ENCODE assay signal across 23 mouse cellular contexts in the genomic region with DNA sequence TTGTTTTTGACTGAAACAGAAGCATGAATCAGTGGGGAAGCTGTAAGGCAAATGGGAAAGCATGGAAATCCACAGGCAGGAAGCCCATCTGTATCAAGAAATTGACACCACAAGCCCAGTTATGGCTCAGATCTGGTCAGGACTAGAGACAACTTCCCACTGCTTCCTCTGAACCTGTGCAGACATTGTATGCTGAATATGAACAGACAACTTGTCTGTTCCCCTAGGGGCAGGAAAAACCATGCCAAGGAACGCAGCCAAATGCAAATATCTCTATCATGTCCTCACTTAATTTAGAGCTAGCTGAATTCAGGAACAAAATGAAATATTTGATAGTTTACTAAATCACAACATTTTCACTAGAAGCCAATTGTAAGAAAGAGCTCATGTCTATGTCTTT.
DNase-seq lines count a peak whose midpoint lies in the region; ATAC-seq and TF ChIP-seq lines count a peak whose summit lies in the region.
"Had no signal": no experiment of that assay in that cellular context is flagged by ENCODE, and none has a peak within 500 bp of the region (broad histone marks: within the 10 kb centered on the region; RNA-seq: fewer than 3 reads in every experiment).

No protein-coding gene starts in this region.

- no peak overlapping the region for H3K27ac ChIP-seq in embryonic facial prominence, embryonic 14.5 days (replicated peaks; ENCODE audit: low read depth, low read length)
- no peak overlapping the region for H3K27ac ChIP-seq in embryonic facial prominence, embryonic 10.5 days (replicated peaks)
- H3K27ac ChIP-seq in cerebellum, adult 2 months (ENCODE audit: insufficient read depth, low read length) = no peak overlapping the region
- H3K27ac ChIP-seq in liver, embryonic 12.5 days = no peak overlapping the region
- H3K27ac ChIP-seq: heart, adult 2 months; hindbrain, embryonic 15.5 days; intestine, embryonic 15.5 days; left cerebral cortex, adult 2 months; limb, embryonic 10.5 days had no signal

- 47% methylated on average over 1 of the region's 1 CpGs for WGBS in embryonic facial prominence, embryonic 14.5 days
- WGBS in embryonic facial prominence, embryonic 10.5 days = 71% methylated on average over 1 of the region's 1 CpGs
- WGBS in cerebellum, adult 2 months = 16% methylated on average over 1 of the region's 1 CpGs
- WGBS in liver, embryonic 12.5 days (ENCODE audit: insufficient replicate concordance) = 58% methylated on average over 1 of the region's 1 CpGs

- no peak for TF ChIP-seq CTCF in cerebellum, adult 2 months (IDR thresholded peaks at IDR 0.05; ENCODE audit: borderline replicate concordance, insufficient read depth, low read depth, low read length)

- H3K27me3 ChIP-seq in embryonic facial prominence, embryonic 14.5 days (replicated peaks; ENCODE audit: control insufficient read depth, insufficient read depth, low read length) = no peaks in the 10 kb centered on the region
- H3K27me3 ChIP-seq in embryonic facial prominence, embryonic 10.5 days (replicated peaks; ENCODE audit: low read depth, poor library complexity, severe bottlenecking) = no peaks in the 10 kb centered on the region
- H3K27me3 ChIP-seq in cerebellum, adult 2 months (ENCODE audit: control insufficient read depth, insufficient read depth, low read length) = no peaks in the 10 kb centered on the region
- no peaks in the 10 kb centered on the region for H3K27me3 ChIP-seq in liver, embryonic 12.5 days (replicated peaks)
- H3K27me3 ChIP-seq: hindbrain, embryonic 15.5 days; intestine, embryonic 15.5 days had no signal

- H3K4me2 ChIP-seq in embryonic facial prominence, embryonic 14.5 days (ENCODE audit: low read depth, low read length) = no peak overlapping the region
- H3K4me2 ChIP-seq in liver, embryonic 12.5 days = no peak overlapping the region
- H3K4me2 ChIP-seq: hindbrain, embryonic 15.5 days; intestine, embryonic 15.5 days; midbrain, embryonic 11.5 days had no signal

- intact Hi-C loops in left cerebral cortex, postnatal 4 days (cut with DNase I) = no loop called here
- intact Hi-C loops in left cerebral cortex, postnatal 25 days (cut with DNase I) = no loop called here

- H3K36me3 ChIP-seq in embryonic facial prominence, embryonic 14.5 days (ENCODE audit: control insufficient read depth, insufficient read depth, low read length) = no peaks in the 10 kb centered on the region
- H3K36me3 ChIP-seq in embryonic facial prominence, embryonic 10.5 days (replicated peaks) = no peaks in the 10 kb centered on the region
- H3K36me3 ChIP-seq in liver, embryonic 12.5 days = no peaks in the 10 kb centered on the region
- H3K36me3 ChIP-seq: hindbrain, embryonic 15.5 days; intestine, embryonic 15.5 days; limb, embryonic 10.5 days had no signal

- no peak for ATAC-seq in embryonic facial prominence, embryonic 14.5 days (ENCODE audit: low read depth)
- ATAC-seq in liver, embryonic 12.5 days = no peak
- ATAC-seq: intestine, embryonic 15.5 days; liver, postnatal 0 days had no signal

- no peaks in the 10 kb centered on the region for H3K9me3 ChIP-seq in embryonic facial prominence, embryonic 14.5 days (ENCODE audit: control insufficient read depth, low read length)
- H3K9me3 ChIP-seq in embryonic facial prominence, embryonic 10.5 days = no peaks in the 10 kb centered on the region
- no peaks in the 10 kb centered on the region for H3K9me3 ChIP-seq in liver, embryonic 12.5 days (replicated peaks)
- H3K9me3 ChIP-seq: hindbrain, embryonic 15.5 days; intestine, embryonic 15.5 days; limb, embryonic 10.5 days had no signal

- no peak for TF ChIP-seq POLR2A in cerebellum, adult 2 months (IDR thresholded peaks at IDR 0.05; ENCODE audit: borderline replicate concordance, insufficient read depth, low read length)

- no peaks in the 10 kb centered on the region for H3K4me1 ChIP-seq in embryonic facial prominence, embryonic 14.5 days (ENCODE audit: control insufficient read depth, insufficient read depth, low read length)
- no peaks in the 10 kb centered on the region for H3K4me1 ChIP-seq in embryonic facial prominence, embryonic 10.5 days
- peaks cover 3% of the 10 kb centered on the region; the same call in 1 of the 2 replicates for H3K4me1 ChIP-seq in cerebellum, adult 2 months (ENCODE audit: control insufficient read depth, insufficient read depth, low read length)
- H3K4me1 ChIP-seq in liver, embryonic 12.5 days = no peaks in the 10 kb centered on the region
- H3K4me1 ChIP-seq: hindbrain, embryonic 15.5 days; intestine, embryonic 15.5 days; limb, embryonic 10.5 days had no signal

- peak; percentile 38 for DNase-seq in embryonic facial prominence, embryonic 14.5 days (ENCODE audit: low spot score)
- DNase-seq in embryonic facial prominence, embryonic 10.5 days (ENCODE audit: low spot score) = no peak
- DNase-seq in left cerebral cortex, postnatal 4 days = peak; percentile 73
- DNase-seq in left cerebral cortex, postnatal 25 days (ENCODE audit: low spot score in 2 of 2) = no peak
- DNase-seq in cerebellum, adult 2 months = peak; percentile 29 to 60
- peak; percentile 49 to 67 for DNase-seq in cerebellum, postnatal 25 days
- DNase-seq in Muller cell, postnatal 12 days (ENCODE audit: inconsistent ontology term) = no peak
- DNase-seq: adrenal gland, postnatal 14 days; gastrocnemius, postnatal 25 days; heart, adult 2 months; heart, postnatal 36 days; kidney, postnatal 25 days; layer of hippocampus, adult 9-11 months; liver, postnatal 0 days; lung, postnatal 14 days; right cerebral cortex, postnatal 25 days; thymus, postnatal 14 days had no signal

- H3K4me3 ChIP-seq in embryonic facial prominence, embryonic 14.5 days (ENCODE audit: low read depth, low read length) = no peak overlapping the region
- H3K4me3 ChIP-seq in embryonic facial prominence, embryonic 10.5 days = no peak overlapping the region
- H3K4me3 ChIP-seq in cerebellum, adult 2 months (replicated peaks; ENCODE audit: insufficient read depth, low read depth, low read length) = no peak overlapping the region
- no peak overlapping the region for H3K4me3 ChIP-seq in liver, embryonic 12.5 days
- H3K4me3 ChIP-seq: heart, adult 2 months; hindbrain, embryonic 15.5 days; intestine, embryonic 15.5 days; left cerebral cortex, adult 2 months; limb, embryonic 10.5 days had no signal

- H3K9ac ChIP-seq in embryonic facial prominence, embryonic 14.5 days (ENCODE audit: low read depth, low read length) = no peak overlapping the region
- no peak overlapping the region for H3K9ac ChIP-seq in liver, embryonic 12.5 days
- H3K9ac ChIP-seq: hindbrain, embryonic 15.5 days; intestine, embryonic 15.5 days; liver, postnatal 0 days had no signal

Comparison
In these comparisons a context has a peak if more than half of its experiments do, and no peak if none do; other contexts are left out.
1. DNase-seq: peak in embryonic facial prominence, embryonic 14.5 days (single experiment), left cerebral cortex, postnatal 4 days (single experiment), cerebellum, adult 2 months (2 of 2) and cerebellum, postnatal 25 days (2 of 2); none in embryonic facial prominence, embryonic 10.5 days (single experiment), left cerebral cortex, postnatal 25 days (0 of 2) and Muller cell, postnatal 12 days (single experiment).